Mouse (Mus musculus): ENCODE data around the gene Plxnb1.
A peak's percentile ranks its signal among the peaks of the same experiment; 100 is the strongest.
"Not testable (repeated sequence)": the region's sequence is repeated elsewhere in the genome, so short reads cannot be mapped to it uniquely, and the experiment has no call there.

Plxnb1 gene

DNA sequence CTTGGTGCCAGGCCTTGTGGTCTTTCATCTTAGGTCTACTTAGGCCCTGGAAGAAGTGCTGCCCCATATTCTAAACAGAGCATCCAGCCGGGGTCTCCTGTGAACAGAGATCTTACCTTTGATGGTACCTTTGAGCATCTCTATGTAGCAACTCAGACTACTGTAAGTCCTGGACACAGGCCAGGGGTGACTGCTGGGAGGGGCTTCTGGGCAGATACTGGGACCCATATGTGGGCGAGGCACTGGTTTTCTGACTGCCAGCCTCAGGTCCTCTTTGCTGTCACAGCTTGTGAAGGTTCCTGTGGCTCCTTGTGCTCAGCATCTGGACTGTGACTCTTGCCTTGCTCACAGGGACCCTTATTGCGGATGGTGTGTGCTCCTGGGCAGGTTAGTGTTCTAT, 7.4 kb downstream of the Plxnb1 start:
- no peak for DNase-seq (ENCODE audit: low spot score)

DNA sequence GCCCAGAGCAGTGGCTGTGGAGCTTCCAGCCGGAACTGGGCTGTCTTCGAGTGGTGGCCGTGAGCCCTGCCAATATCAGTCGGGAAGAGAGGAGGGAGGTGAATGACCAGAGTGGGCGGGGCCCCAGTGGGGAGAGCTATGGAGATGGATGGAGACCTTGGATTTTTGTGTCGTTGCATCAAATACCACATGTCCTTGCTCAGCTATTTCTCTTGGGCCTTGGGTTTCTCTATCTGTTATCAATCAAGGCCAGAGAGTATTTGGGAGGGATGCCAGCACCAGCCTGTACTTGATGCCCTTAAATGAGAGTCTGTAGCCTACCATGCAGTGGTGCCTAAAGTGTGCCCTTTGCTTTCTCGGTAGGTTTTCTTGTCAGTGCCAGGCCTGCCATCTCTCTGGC, 8.1 kb downstream of the Plxnb1 start:
- no peak for DNase-seq (ENCODE audit: low spot score)

DNA sequence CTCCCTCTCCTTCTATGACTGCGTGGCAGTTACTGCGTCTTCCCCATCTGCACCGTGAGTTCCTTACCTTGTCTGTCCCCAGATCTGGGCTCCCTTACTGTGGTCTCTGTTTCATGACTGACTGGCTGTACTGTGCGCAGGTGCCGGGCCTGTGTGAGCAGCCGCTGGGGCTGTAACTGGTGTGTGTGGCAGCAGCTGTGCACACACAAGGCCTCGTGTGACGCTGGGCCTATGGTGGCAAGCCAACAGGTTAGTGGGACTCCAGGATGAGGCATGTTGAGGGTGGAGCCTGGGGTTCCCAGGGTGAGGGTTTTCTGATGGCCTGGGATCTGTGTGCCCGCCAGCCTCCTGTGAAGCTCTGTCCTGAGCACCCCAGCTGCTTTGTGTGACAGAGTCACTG, 8.9 kb downstream of the Plxnb1 start:
- DNase-seq (ENCODE audit: low spot score) = no peak

DNA sequence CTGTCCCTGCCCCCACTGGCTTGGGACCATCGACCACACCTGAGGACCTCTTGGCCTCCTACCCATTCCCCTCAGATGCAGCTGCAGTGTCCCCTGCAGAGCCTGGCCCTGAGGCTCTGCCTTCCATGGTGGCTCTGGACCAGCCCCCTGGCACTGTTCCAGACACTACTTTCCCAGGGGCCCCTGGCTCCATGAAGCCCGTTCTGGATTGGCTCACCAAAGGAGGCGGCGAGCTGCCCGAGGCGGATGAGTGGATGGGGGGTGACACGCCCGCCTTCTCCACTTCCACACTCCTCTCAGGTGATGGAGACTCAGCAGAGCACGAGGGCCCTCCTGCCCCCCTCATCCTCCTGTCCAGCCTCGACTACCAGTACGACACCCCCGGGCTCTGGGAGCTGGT, 9.8 kb downstream of the Plxnb1 start:
- no peak for DNase-seq (ENCODE audit: low spot score)

DNA sequence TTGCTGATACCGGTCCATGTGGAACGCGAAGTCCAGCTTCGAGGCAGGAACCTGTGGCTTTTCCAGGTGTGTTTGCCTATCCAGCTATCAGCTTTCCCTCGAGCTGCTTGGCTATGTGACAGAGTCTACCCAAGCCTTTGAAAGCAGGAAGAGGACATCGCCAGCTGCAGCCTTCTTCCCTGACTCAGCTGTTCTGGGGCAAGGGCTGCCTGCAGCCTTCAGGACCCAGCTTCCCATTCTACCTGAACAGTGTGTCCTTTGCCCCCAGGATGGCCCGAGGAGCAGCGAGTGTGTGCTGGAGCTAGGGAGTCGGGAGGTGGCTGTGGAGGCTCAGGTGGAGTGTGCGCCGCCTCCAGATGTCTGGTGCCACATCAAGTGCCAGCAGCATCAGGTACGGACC, 10.5 kb downstream of the Plxnb1 start:
- no peak for DNase-seq (ENCODE audit: low spot score)

DNA sequence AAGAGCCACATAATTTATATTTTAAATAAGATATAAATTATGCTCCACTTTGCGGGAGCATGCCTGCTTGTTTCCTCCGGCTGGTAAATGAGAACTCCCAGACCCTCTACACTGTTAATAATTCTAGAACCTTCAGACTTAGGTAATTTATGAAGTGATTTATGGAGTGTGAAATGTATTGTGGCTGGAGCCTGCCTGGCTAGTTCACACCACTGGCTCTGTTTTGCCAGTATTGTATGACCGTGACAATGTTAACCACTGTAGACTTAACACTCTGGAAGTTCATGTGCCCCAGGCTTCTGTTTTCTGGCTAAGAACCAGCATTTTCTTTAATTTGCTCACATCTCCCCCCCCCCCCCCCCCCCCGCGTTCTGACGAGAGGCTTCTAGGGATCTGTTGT, 12.2 kb downstream of the Plxnb1 start:
- no peak for DNase-seq (ENCODE audit: low spot score)

DNA sequence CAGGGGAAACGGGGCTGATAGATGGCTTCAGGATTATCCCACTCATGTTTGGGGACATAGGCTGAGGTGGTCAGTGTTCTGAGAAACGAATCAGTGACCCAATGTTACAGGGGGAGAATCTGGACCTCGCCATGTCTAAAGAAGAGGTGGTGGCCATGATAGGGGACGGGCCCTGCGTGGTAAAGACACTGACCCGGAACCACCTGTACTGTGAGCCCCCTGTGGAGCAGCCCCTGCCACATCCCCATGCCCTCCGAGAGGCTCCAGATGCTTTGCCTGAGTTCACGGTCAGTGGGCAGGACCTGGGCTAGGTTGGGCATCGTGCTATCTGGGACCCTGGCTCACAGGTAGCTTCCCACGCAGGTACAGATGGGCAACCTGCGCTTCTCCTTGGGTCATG, 15.1 kb downstream of the Plxnb1 start:
- DNase-seq (ENCODE audit: low spot score) = no peak

DNA sequence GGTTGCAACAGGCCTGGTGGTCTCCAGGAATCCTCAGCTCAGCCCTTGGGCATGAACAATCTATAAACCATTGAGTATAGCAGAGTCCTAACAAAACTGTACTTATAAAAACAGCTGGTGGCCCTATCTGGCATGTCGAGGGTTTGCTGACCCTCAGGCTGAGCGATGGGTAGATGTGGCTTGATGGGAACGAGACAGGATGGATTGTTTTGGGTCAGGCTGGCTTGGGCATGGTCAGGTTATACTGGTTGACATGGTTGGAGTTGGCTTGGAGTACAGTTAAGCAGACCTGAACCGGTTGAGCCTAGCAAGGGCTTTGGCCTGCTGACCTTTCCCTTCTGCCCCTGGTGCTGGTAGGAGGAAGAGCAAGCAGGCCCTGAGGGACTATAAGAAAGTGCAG, 15.9 kb downstream of the Plxnb1 start:
- no peak for DNase-seq (ENCODE audit: low spot score)

DNA sequence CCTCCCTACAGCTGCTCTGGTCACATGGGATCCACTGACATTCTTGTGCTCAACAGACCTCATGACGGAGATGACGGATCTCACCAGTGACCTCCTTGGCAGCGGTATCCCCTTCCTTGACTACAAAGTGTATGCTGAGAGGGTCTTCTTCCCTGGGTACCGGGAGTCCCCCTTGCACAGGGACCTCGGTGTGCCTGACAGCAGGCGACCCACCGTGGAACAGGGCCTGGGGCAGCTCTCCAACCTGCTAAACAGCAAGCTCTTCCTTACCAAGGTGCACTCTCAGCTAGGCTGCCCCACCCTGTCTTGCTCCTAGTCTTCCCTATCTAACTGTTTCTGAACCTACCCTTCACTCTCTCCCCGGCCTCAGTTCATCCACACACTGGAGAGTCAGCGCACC, 16.4 kb downstream of the Plxnb1 start:
- no peak for DNase-seq (ENCODE audit: low spot score)

DNA sequence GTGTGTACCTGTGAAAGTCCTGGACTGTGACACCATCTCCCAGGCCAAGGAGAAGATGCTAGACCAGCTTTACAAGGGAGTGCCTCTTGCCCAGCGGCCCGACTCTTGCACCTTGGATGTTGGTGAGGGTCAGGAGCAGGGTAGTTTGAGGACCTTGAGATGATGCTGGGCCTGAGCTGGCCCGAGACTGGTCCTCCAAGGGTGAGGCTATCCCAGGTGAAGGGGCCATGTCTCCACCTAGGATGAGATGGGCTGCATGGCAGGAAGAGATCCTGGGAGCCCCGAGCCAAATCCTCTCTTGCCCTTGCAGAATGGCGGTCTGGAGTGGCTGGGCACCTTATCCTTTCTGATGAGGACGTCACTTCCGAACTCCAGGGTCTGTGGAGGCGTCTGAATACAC, 18.1 kb downstream of the Plxnb1 start:
- DNase-seq (ENCODE audit: low spot score) = no peak

DNA sequence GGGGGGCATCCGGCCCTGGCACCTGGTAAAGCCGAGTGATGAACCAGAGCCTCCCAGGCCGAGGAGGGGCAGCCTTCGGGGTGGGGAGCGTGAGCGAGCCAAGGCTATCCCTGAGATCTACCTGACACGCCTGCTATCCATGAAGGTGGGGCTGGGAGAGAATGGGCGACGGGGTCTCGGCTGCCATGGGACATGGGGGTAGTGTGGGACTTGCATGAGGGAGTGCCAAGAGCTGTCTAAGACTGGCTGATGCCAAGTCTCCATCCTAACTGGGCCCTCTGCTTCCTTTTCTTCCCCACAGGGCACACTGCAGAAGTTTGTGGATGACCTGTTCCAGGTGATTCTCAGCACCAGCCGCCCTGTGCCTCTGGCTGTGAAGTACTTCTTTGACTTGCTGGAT, 19.1 kb downstream of the Plxnb1 start:
- DNase-seq (ENCODE audit: low spot score) = no peak

DNA sequence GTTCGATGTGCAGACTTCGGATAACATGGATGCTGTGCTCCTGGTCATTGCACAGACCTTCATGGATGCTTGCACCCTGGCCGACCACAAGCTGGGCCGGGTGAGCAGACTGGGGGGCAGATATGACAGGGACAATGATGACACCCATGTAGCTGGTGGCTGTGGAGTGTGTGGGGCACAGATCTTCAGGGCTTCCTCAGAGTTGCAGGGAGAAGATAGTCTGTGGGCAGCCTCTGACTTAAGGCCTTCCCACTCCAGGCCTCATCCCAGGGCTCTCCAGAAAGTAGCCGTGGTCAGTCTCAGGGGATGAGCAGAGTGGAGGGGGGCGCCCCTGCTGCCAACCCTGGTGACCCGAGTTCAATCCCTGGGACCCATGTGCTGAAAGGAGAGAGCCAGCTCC, 19.7 kb downstream of the Plxnb1 start:
- DNase-seq (ENCODE audit: low spot score) = no peak

DNA sequence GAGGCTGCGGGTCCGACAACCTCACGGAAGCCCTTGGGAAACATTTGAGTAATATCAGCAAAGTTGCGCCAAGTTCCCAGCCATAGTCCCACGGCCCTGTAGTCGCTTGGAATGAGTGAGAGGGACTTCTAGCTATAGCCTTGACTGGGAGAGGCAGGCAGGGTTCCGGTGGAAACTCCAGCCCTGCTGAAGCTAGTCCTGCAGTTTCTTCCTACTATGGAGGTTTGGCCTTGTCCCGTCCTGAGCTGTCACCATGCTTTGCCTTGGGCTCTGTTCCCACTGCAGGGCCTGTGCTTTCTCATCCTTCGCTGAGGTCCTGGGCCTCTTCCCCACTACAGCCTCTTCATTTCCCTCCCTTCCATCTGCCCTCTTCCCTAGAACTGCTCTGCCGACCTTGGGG, 21.0 kb downstream of the Plxnb1 start:
- no peak for DNase-seq (ENCODE audit: low spot score)

DNA sequence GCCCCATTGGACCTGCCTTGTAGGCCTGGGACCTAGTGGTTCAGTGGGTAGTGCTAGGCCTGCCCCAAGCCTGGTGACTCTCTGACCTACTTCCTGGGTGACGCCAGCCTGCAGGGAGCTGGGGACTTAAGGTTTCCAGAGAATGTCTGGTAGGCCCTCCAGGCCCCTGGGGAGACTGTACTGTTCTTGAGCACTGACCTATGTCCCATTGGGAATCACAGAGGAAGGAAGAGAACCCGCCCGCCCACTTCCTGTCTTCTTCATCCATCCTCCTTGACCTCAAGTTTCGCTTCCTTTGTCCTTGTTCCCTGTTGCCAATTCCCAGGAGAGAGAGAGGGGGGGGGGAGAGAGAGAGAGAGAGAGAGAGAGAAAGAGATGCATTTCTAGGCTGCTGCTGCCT, 22.9 kb downstream of the Plxnb1 start:
- DNase-seq (ENCODE audit: low spot score) = no peak

DNA sequence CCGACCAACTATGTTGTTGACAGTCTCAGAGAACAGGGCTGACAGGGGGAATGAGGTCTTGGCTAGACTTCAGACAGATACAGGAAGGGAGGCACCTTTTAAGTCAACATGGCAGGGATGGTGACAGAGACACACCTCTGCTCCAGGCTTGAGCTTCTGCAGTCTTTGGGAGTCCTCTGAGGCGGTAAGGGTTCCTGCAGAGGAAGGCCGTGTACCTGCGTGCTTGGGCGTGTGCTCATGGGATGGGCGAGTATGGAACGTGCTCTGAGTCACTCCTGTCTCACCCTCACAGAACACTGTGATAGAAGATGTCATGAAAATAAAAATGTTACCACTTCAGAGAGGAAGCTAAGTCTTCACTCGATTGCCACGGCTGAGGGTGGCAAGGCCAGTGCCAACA, 24.4 kb downstream of the Plxnb1 start:
- no peak for DNase-seq (ENCODE audit: low spot score)

DNA sequence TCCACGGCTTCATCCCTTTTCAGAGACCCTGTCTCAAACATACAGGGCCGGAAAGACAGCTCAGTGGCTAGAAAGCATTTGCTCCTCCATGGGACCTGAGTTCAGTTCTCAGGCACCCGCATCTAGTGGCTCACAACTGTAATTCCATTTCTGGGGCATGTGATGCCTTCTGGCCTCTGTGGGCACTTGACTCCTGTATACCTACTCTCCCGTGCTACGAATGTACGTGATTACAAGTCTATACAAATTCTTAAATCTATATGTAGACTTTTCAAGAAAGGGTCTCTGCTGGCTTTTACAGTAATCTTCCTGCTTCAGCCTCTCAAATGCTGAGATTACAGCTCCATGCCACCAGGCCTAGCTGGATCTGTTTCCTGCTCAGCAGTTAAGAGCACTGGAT, 25.8 kb downstream of the Plxnb1 start:
- no peak for DNase-seq (ENCODE audit: low spot score)

DNA sequence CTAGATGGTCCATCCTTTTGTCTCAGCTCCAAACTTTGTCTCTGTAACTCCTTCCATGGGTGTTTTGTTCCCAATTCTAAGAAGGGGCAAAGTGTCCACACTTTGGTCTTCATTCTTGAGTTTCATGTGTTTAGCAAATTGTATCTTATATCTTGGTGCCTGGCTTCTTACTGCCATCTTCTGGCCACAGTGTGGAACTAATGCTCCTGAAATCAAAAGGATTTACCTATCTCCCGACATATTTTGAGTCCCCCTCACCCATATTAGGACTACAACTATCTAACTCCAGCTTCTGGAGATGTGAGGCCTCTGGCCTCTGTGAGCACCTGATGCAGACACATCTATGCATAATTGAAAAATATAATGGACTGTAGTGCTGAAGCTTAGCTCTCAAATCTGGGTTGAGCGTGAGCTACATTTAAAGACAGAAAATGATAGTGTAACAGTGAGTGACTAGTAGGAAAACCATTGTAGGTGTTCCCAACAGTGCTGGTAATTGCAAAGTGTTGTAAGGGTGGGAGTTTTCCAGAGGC, 27.4 kb downstream of the Plxnb1 start:
- peak; percentile 29 for DNase-seq (ENCODE audit: low spot score)

DNA sequence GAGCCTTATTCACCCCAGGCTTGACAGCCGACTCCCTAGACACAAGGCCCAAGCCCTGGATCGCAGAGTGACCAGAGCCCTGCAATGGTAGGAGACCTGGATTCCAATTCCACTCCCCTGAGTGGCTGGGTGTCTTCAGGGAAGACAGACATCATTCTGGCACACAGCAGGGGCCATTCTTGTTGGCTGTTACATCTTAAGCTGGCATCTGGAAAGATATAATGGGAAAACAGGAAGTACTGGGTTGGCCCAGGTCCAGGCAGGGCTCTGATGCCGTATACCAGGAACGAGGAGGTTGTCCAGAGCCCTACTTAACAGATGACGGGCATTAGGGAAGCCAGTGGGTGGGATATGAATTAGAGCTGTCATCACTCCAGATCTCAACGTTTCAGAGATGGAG, 28.1 kb downstream of the Plxnb1 start:
- DNase-seq (ENCODE audit: low spot score) = no peak

DNA sequence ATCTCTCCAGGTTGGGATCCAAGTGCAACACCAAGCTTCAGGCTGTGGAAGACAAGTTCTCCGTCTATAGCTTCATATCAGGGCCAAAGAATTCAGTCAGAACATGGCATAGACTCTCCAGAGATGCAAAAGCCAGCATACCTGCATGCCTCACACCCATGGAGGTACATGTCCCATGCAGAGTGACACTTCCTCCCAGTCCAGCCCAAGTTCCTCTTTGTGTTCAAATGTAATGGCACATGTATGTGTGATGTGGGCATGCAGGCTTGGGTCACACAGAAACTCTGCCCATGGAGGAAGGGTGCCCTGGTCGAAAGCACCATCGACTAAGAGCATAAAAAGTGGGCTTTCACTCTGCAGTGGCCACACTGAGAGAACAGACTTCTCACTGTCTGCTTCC, 29.0 kb downstream of the Plxnb1 start:
- DNase-seq (ENCODE audit: low spot score) = no peak

DNA sequence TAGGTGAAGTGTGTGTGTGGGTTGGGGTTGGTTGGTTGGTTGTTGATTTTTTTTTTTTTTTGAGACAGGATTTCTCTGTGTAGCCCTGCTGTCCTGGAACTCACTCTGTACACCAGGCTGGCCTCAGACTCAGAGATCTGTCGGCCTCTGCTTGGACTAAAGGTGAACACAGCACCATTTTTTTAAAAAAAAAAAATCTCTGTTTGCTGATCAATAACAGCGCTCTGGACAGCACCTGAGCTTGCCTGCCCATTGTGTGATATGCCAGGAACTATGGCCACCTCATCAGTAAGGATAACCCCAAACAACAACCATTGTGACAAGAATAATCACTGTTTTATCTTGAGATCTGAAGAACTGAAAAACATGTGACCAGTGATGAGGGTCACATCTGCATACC, 29.9 kb downstream of the Plxnb1 start:
- no peak for DNase-seq (ENCODE audit: low spot score)

DNA sequence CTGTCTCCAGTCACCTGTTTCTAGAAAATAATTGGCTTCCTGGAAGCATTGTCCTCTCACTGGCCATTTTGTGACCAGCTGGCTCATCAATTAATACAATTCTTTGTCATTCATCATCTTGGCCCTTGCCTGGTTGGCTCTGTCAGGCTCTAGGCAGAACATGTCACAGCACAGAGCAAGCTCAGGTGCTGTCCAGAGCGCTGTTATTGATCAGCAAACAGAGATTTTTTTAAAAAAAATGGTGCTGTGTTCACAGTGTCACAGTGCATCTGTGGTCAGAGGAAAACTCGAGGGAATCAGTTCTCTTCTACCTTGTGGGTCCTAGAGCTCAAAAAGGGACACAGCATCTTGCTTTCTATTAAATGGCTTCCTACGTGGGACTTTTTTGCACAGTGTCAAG, 30.3 kb downstream of the Plxnb1 start:
- DNase-seq (ENCODE audit: low spot score) = no peak

DNA sequence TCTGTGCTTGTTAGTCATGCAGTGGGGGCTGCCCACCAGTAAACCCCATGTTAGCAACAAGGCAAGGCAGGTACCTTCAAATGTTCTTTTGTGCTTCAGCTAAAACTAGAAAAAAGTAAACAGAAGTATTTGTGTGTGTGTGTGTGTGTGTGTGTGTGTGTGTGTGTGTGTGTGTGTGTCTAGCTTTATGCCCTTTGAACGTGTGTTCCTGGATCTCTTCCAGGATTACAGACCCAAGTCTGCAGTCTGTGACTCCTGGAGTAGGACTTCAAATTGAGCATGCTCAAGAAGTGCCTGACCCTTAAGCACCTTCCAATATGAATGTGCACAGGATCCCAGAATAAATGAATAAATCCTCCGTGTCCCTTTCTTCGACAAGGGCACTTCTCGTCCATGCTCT, 31.9 kb downstream of the Plxnb1 start:
- no peak for DNase-seq (ENCODE audit: low spot score)

DNA sequence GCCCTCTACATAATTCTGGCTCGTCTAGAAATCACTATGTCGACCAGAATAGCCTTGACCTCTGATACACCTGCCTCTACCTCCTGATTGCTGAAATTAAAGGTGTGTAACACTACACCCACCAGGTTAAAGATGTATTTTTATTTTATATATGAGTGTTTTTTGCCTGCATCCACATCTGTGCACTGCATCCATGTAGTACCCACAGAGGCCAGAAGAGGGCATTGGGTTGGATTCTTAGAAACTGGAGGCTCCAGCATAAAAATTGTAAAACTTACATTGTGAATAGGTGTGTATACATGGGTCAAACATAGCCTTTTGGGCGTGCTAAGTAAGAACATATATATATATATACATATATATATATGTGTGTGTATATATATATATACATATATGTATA, 33.0 kb downstream of the Plxnb1 start:
- no peak for DNase-seq (ENCODE audit: low spot score)

DNA sequence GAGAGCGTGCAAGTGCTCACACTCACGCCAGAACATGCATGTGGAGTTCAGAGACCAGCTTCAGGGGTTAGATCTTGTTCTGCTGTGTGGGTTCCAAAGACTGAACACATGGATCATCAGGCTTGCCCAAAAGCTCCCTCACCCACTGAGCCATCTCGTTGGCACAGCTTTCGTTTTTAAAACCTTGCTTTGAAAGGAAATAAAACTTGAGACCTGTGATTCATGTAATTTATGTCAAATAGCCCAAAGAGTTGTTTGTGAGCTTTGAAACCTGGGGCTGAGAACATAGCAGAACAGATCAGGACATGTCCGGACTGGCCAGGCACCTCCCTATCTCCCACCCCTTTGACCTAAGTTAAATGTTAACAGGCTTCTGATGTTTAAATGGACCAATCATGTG, 34.9 kb downstream of the Plxnb1 start:
- DNase-seq (ENCODE audit: low spot score) = no peak

DNA sequence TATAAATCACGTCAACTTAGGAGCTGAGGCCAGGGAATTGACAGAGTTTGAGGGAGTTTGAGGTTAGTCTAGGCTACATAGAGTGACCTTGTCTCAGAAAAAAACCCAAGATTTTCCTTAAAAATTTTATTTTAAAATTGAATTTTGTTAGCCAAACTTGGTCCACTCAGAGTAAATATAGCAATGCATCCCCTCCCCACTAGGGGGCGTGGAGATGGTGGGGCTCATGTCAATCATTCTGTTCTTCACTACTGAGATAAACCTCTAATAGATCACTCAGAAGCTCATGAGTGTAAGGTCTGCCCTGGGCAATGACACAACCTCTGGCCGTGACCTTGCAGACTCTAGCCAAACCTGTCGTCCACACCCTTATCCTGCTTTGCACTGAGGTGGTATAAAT, 45.2 kb downstream of the Plxnb1 start:
- not testable (repeated sequence) for DNase-seq (ENCODE audit: low spot score)

Measured in layer of hippocampus, adult 9-10 months (tissue).